Mouse (Mus musculus) liver, embryonic 16.5 days (tissue): Measurements from ENCODE around the gene Gm38431. TPM values are rescaled to one million over a fixed set of nuclear protein-coding genes. Genes with fewer than 3 reads are reported as not detected.
"Not testable (repeated sequence)": the region's sequence is repeated elsewhere in the genome, so short reads cannot be mapped to it uniquely, and the experiment has no call there.

ENCODE experiments used
- ATAC-seq: fragments of 200-750 bp; cut with Nextera tagmentation; 2 replicates; pipeline ENCODE4 v1.8.0; 2017; ENCODE audit warnings: low read depth, mild to moderate bottlenecking, moderate number of reproducible peaks, moderate library complexity
- H3K27ac ChIP-seq: fragments of 300-500 bp; sonication (generic); 2 replicates; pipeline ENCODE4 v1.5.1; 2014; ENCODE audit warnings: mild to moderate bottlenecking, low read length
- H3K27me3 ChIP-seq: fragments of 300-500 bp; sonication (generic); 2 replicates; pipeline ENCODE4 v1.6.1; 2014; ENCODE audit warnings: low read depth, low read length, mixed read lengths; ENCODE audit not compliant: control insufficient read depth, insufficient read depth
- H3K36me3 ChIP-seq: fragments of 300-500 bp; sonication (generic); 2 replicates; pipeline ENCODE4 v1.6.1; 2014; ENCODE audit warnings: mild to moderate bottlenecking; ENCODE audit not compliant: control insufficient read depth, insufficient read depth
- H3K4me1 ChIP-seq: fragments of 300-500 bp; sonication (generic); 2 replicates; pipeline ENCODE4 v1.6.1; 2014; ENCODE audit warnings: low read depth, low read length, mixed read lengths; ENCODE audit not compliant: control insufficient read depth
- H3K4me2 ChIP-seq: fragments of 300-500 bp; sonication (generic); 2 replicates; pipeline ENCODE4 v1.6.1; 2014; ENCODE audit warnings: low read depth, low read length, mixed read lengths
- H3K4me3 ChIP-seq: fragments of 300-500 bp; sonication (generic); 2 replicates; pipeline ENCODE4 v1.5.1; 2014; ENCODE audit warnings: low read depth, mild to moderate bottlenecking, low read length
- H3K9ac ChIP-seq: fragments of 300-500 bp; sonication (generic); 2 replicates; pipeline ENCODE4 v1.6.1; 2014; ENCODE audit warnings: low read depth, low read length
- H3K9me3 ChIP-seq: fragments of 300-500 bp; sonication (generic); replicated peaks from 2 replicates; pipeline ENCODE4 v1.6.1; 2016; ENCODE audit warnings: low read length; ENCODE audit not compliant: control insufficient read depth
- WGBS: fragments of 180-500 bp; shearing (Covaris S2); extraction: QIAGEN DNeasy Blood & Tissue Kit; methylation state at CpG from one replicate; pipeline ENCODE4 v1.1.7; 2014; ENCODE audit not compliant: insufficient replicate concordance; 5-methylcytosine and 5-hydroxymethylcytosine counted together
- polyA plus RNA-seq: library from polyadenylated mRNA; unstranded; fragments of >200 nt; fragmentation: Nextera tagmentation; extraction: Ambion mirVana; gene quantifications from 2 replicates; pipeline ENCODE4 v1.2.1, GENCODE M21; 2015

The Gm38431 gene
- polyA plus RNA-seq, 1 experiment from 2014 or later, result 1.6 TPM

DNA sequence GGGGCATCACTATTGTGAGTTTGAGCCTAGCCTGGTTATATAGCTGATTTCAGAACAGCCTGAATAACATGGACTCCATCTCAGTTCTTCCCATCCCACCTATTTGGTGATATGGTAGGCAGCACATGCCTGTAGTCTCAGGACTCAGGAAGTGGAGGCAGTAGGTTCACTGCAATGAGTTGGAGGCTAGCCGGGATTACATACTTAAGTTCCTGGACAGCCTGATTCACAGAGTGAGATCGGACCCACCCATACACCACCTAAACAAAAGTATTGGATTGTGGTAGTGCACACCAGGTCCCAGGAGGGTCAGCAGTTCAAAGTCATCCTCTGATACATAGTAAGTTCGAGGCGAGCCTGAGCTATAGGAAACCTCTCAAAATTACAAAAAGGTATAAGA is 19.2 kb downstream of the Gm38431 start:
- H3K27ac ChIP-seq, result peak overlapping the region; percentile 39

DNA sequence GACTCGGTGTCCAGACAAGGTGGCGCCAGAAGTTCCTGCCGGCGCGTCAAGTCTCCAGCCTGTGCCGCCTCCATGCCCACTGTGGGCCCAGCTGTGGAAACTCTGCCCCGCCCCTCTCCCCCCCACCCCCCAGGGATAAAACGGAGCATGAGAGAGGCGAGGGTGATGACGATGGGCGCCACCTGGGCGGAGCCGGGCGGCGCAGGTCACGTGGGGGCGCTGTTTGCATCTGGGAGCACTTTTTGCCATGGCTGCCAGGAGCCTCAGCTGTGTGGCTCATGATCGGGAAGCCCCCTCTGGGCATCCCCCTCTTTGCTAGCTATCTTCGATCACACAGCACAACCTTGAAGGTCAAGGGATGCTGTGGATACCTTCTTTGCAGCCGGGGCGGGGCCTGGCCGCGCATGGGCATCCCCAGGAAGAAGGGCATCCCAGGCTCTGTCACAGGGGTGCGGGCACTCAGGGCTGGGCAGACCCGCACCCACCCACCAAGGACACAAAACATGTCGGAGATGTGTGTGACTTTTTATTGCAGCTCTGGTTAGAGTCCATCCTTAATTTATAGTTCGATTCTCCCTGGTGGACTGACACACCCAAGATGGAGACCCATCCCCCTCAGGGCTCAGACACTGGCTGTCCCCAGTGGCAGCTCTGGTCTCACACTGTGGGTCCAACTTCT is 24.7 kb downstream of the Gm38431 start, which contains the start of gene Zglp1:
Gene Zglp1 (minus strand): TSS at position 88 of the 679 bp plus-strand sequence.
- 81% methylated on average over 27 of the region's 27 CpGs for WGBS
- H3K9ac ChIP-seq, result no peak within 1 kb of the TSS
- H3K4me1 ChIP-seq, result peaks cover 4% of the 10 kb centered on the region
- no peaks in the 10 kb centered on the region for H3K27me3 ChIP-seq
- H3K4me2 ChIP-seq, result no peak within 1 kb of the TSS
- ATAC-seq, result no peak
- no peak within 1 kb of the TSS for H3K27ac ChIP-seq
- H3K4me3 ChIP-seq, result no peak within 1 kb of the TSS
- no peaks in the 10 kb centered on the region for H3K9me3 ChIP-seq
- H3K36me3 ChIP-seq, result peaks cover 6% of the 10 kb centered on the region; the same call in 1 of the 2 replicates

More for the DNA sequence above, 19.2 kb downstream of the Gm38431 start:
- WGBS, result 4% methylated on average over 4 of the region's 4 CpGs
- ATAC-seq, result no peak
- peak overlapping the region; percentile 74 for H3K9ac ChIP-seq
- peak overlapping the region; percentile 81 for H3K4me3 ChIP-seq
- peaks cover 22% of the 10 kb centered on the region for H3K36me3 ChIP-seq
- peaks cover 18% of the 10 kb centered on the region for H3K4me1 ChIP-seq
- no peaks in the 10 kb centered on the region for H3K9me3 ChIP-seq
- peak overlapping the region; percentile 91 for H3K4me2 ChIP-seq
- no peaks in the 10 kb centered on the region for H3K27me3 ChIP-seq

DNA sequence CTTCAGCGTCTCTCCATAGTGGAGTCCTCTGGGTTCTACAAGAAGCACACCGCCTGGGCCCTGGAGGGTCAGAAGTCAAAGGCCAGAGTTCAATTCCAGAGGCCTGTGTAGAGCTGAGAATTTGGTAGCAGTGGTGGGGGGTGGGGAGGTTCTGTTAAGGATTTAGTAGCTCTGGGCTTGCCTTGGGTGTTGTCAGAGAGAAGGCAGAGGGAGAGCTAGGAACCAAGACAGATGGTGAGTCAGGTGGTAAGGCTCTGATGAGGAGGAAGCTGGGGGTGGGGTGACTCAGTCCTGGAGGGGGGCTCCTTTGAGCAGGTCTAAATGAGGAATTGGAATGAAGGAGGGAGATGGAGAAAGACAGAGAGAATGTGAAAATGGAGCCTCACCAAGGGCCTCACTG is 28.9 kb downstream of the Gm38431 start:
- 72% methylated on average over 2 of the region's 2 CpGs for WGBS
- Histone ChIP-seq H3K4me3 (no peak overlapping the region), H3K36me3 (peaks cover 6% of the 10 kb centered on the region; the same call in 1 of the 2 replicates), H3K9me3 (no peaks in the 10 kb centered on the region), H3K4me2 (no peak overlapping the region), H3K4me1 (no peaks in the 10 kb centered on the region; the same call in 1 of the 2 replicates), H3K27me3 (no peaks in the 10 kb centered on the region), H3K27ac (no peak overlapping the region), H3K9ac (no peak overlapping the region)
- no peak for ATAC-seq

DNA sequence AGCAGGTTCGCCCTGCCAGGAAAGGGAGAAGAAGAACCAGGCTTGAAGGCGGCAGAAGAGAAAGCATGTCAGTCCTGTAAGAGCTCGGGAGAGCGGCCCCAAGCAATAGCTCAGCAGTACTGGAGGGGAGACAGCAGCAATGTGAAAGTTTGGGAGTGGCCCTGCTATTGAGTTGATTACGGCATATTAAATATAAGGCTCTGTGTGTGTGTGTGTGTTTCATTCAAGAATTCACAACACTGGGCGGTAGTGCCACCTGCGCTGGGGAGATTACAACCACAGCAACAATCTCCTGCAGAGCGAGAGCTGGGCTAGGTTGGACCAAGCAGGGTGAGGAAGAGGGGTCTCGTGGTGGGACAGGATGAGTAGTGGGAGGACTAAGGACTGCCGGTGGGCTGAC is 40.2 kb downstream of the Gm38431 start:
- H3K27ac ChIP-seq, result no peak overlapping the region
- whole genome bisulfite sequencing, result 35% methylated on average over 10 of the region's 10 CpGs
- no peaks in the 10 kb centered on the region for H3K36me3 ChIP-seq
- no peak overlapping the region for H3K4me2 ChIP-seq
- no peaks in the 10 kb centered on the region for H3K9me3 ChIP-seq
- no peaks in the 10 kb centered on the region; the same call in 1 of the 2 replicates for H3K4me1 ChIP-seq
- H3K9ac ChIP-seq, result no peak overlapping the region
- peaks cover 4% of the 10 kb centered on the region; the same call in 1 of the 2 replicates for H3K27me3 ChIP-seq
- ATAC-seq, result peak; percentile 50
- H3K4me3 ChIP-seq, result no peak overlapping the region

DNA sequence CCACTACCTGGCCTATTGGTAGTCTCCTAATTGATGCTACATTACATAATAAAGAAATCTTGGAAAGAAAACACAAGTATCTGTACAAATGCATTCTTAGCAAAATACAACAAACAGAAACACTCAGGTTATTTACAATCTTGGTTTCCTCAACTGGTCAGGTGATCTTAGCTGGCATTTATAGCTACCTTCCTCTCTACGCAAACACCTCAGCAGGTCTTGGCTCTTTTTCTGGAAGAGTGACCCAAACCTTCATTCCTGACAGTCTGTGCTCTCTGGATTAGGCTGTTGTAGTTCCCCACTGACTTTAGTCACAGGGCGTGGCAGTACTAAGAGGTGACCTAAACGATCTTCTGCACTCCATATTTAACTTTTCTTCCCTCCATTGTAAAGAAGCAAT is 46.6 kb downstream of the Gm38431 start:
- no peak overlapping the region for H3K4me2 ChIP-seq
- peaks cover 2% of the 10 kb centered on the region for H3K4me1 ChIP-seq
- H3K9me3 ChIP-seq, result no peaks in the 10 kb centered on the region
- no peaks in the 10 kb centered on the region for H3K27me3 ChIP-seq
- no peak overlapping the region for H3K9ac ChIP-seq
- no peak for ATAC-seq
- 57% methylated on average over 3 of the region's 3 CpGs for WGBS
- H3K4me3 ChIP-seq, result no peak overlapping the region
- no peaks in the 10 kb centered on the region for H3K36me3 ChIP-seq
- H3K27ac ChIP-seq, result no peak overlapping the region

DNA sequence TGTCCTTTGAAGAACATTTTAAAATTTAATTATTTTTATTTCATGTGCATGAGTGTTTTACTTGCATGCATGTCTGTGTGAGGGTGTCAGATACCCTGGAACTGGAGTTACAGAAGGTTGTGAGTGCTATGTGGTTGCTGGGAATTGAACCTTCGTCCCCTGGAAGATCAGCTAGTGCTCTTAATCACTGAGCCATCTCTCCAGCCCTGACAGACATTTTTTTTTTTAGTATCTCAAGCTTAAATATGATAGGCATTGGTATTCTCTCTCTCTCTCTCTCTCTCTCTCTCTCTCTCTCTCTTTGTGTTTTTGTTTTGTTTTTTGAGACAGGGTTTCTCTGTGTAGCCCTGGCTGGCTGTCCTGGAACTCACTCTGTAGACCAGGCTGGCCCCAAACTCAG is 47.0 kb downstream of the Gm38431 start:
- not testable (repeated sequence) for H3K27me3 ChIP-seq, H3K9ac ChIP-seq, H3K36me3 ChIP-seq, H3K4me2 ChIP-seq, ATAC-seq, H3K4me1 ChIP-seq, H3K4me3 ChIP-seq, H3K27ac ChIP-seq, H3K9me3 ChIP-seq
- WGBS, result 48% methylated on average over 1 of the region's 1 CpGs

DNA sequence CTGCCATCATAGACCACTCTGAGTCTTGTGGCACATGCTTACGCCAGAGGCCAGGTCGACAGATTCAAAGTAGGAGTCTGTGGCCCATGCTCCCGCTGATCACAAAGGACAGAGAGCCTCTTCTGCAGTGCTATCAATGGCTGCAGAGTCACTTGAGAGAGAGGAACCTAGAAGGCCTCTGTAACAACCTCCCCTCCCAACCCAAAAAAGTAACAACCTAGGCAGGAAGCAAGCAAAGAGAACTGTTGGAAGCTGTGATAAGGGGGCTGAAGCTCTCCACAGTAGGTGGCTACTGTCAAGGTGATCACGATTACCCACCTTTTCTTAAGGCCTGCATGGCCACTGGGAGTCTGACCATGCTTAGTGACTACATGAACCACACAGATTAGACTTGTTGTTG is 48.2 kb downstream of the Gm38431 start:
- no peaks in the 10 kb centered on the region for H3K9me3 ChIP-seq
- H3K27me3 ChIP-seq, result peaks cover 3% of the 10 kb centered on the region
- H3K4me2 ChIP-seq, result no peak overlapping the region
- no peak overlapping the region for H3K9ac ChIP-seq
- no peak overlapping the region for H3K27ac ChIP-seq
- 41% methylated on average over 4 of the region's 4 CpGs for WGBS
- H3K36me3 ChIP-seq, result no peaks in the 10 kb centered on the region
- H3K4me1 ChIP-seq, result peaks cover 12% of the 10 kb centered on the region
- ATAC-seq, result no peak
- no peak overlapping the region for H3K4me3 ChIP-seq

DNA sequence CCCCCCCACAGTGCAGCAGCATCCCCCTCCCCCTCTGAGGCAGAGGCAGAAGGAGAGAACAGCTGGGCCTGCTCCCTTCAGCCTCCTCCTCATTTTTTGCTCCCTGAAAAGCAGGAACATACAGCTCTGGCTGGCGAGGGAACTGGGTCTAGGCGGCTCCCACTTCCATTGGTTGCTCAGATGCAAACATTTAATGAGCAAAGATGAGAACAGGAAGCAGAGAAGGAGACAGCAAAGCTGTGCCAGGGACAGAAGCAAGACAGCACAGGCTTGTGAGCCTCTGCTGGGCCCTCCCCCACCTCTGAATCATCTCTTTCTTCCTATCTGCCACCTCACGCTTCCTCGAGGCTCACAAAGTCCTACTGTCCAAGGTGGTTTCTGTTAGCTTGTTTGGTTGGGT is 50.5 kb downstream of the Gm38431 start:
- Histone ChIP-seq H3K27ac (no peak overlapping the region), H3K27me3 (peaks cover 26% of the 10 kb centered on the region), H3K4me1 (peaks cover 14% of the 10 kb centered on the region), H3K9me3 (no peaks in the 10 kb centered on the region), H3K4me2 (no peak overlapping the region), H3K4me3 (no peak overlapping the region), H3K36me3 (no peaks in the 10 kb centered on the region), H3K9ac (no peak overlapping the region)
- ATAC-seq, result no peak
- 33% methylated on average over 4 of the region's 4 CpGs for WGBS

DNA sequence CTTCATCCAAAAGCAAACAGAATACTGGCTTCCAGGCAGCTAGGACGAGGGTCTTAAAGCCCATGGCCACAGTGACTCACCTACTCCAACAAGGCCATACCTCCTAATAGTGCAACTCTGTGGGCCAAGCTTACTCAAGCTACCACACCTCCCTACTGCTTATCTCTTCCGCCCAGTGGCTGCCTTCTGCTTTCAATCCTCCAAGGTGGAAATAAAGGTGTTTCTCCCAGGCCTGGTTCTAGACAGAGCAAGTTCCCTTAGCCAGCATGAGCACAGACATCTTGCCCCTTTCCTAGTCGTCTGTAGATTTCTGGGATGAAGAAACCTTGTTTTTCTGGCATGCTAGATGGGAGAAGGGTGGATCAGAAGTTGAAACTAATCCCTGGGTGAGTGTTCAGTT is 52.0 kb downstream of the Gm38431 start:
- Histone ChIP-seq H3K4me3 (no peak overlapping the region), H3K4me1 (peaks cover 17% of the 10 kb centered on the region), H3K9ac (no peak overlapping the region), H3K9me3 (no peaks in the 10 kb centered on the region), H3K27me3 (peaks cover 41% of the 10 kb centered on the region), H3K27ac (0 out of 2 replicates have a peak overlapping the region, but pooled peaks have one; percentile 56), H3K36me3 (no peaks in the 10 kb centered on the region), H3K4me2 (peak overlapping the region; percentile 7; the same call in 1 of the 2 replicates)
- peak; percentile 85 for ATAC-seq
- 36% methylated on average over 3 of the region's 3 CpGs for WGBS
